Mouse (Mus musculus): ENCODE results near the gene Slc17a8.

DNA sequence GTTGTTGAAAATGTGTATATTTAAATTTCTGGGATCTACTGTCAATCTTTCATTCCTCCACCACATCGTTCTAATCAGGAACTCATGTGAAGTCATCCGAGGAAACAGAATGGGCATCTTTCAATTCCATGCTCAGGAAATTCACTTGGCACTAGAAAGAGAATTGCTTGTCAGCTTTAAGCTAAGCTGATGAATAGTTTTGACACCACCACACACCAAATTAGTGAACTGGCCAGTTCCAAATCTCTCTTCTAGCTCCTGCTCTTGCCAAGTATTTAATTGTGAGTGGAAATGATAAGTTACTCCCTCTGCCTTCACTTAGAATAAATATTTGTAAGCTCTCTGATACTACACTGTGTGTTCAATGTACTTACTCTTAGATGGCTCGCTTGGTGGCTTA, 61.7 kb downstream of the Slc17a8 start:
- TF ChIP-seq CTCF (IDR thresholded peaks at IDR 0.05; ENCODE audit: low read depth, low read length) = no peak
- no peak for TF ChIP-seq EP300 (IDR thresholded peaks at IDR 0.05; ENCODE audit: insufficient read depth, low read depth, low read length)
